Mouse (Mus musculus) limb, embryonic 14.5 days (tissue): ENCODE data around the gene Rpl36-ps4. TPM values are rescaled to one million over a fixed set of nuclear protein-coding genes. Genes with fewer than 3 reads are reported as not detected.
"Not testable (repeated sequence)": the region's sequence is repeated elsewhere in the genome, so short reads cannot be mapped to it uniquely, and the experiment has no call there.

ENCODE experiments used
- ATAC-seq: fragments of 200-750 bp; cut with Nextera tagmentation; 2 replicates; pipeline ENCODE4 v1.8.0; 2017; ENCODE audit warnings: low read depth, moderate number of reproducible peaks, moderate TSS enrichment; ENCODE audit not compliant: low FRiP score
- DNase-seq: peaks from one replicate; pipeline ENCODE4 v3.0.0-alpha.2; 2015; ENCODE audit warnings: low spot score
- H3K27ac ChIP-seq: fragments of 300-500 bp; sonication (generic); replicated peaks from 2 replicates; pipeline ENCODE4 v1.5.1; 2014; ENCODE audit warnings: low read depth, mild to moderate bottlenecking, low read length, moderate library complexity, mixed read lengths
- H3K27me3 ChIP-seq: fragments of 300-500 bp; sonication (generic); 2 replicates; pipeline ENCODE4 v1.6.1; 2014; ENCODE audit warnings: low read length, mixed read lengths; ENCODE audit not compliant: control insufficient read depth, insufficient read depth
- H3K36me3 ChIP-seq: fragments of 300-500 bp; sonication (generic); 2 replicates; pipeline ENCODE4 v1.6.1; 2014; ENCODE audit warnings: mild to moderate bottlenecking, low read length, moderate library complexity, mixed read lengths; ENCODE audit not compliant: control insufficient read depth, insufficient read depth
- H3K4me1 ChIP-seq: fragments of 300-500 bp; sonication (generic); 2 replicates; pipeline ENCODE4 v1.6.1; 2014; ENCODE audit warnings: antibody characterized with exemption, low read length, mixed read lengths; ENCODE audit not compliant: control insufficient read depth, insufficient read depth
- H3K4me2 ChIP-seq: fragments of 300-500 bp; sonication (generic); replicated peaks from 2 replicates; pipeline ENCODE4 v1.6.1; 2014; ENCODE audit warnings: low read depth, mild to moderate bottlenecking, low read length, moderate library complexity; ENCODE audit not compliant: severe bottlenecking
- H3K4me3 ChIP-seq: fragments of 300-500 bp; sonication (generic); replicated peaks from 2 replicates; pipeline ENCODE4 v1.5.1; 2014; ENCODE audit warnings: low read length
- H3K9ac ChIP-seq: fragments of 300-500 bp; sonication (generic); 2 replicates; pipeline ENCODE4 v1.6.1; 2014; ENCODE audit warnings: mild to moderate bottlenecking, low read depth, low read length, moderate library complexity; ENCODE audit not compliant: severe bottlenecking
- H3K9me3 ChIP-seq: fragments of 300-500 bp; sonication (generic); 2 replicates; pipeline ENCODE4 v1.6.1; 2016; ENCODE audit warnings: low read length; ENCODE audit not compliant: control insufficient read depth
- POLR2A ChIP-seq: fragments of 200-500 bp; IDR thresholded peaks from 2 replicates; pipeline ENCODE4 v1.8.0; 2012; ENCODE audit warnings: inconsistent platforms, mild to moderate bottlenecking, moderate library complexity, borderline replicate concordance; ENCODE audit not compliant: insufficient read depth, insufficient read length; ENCODE audit errors: extremely low read depth
- WGBS: fragments of 180-500 bp; shearing (Covaris S2); extraction: QIAGEN DNeasy Blood & Tissue Kit; methylation state at CpG from one replicate; pipeline ENCODE4 v1.1.7; 2014; 5-methylcytosine and 5-hydroxymethylcytosine counted together
- polyA plus RNA-seq, 2 experiments: library from polyadenylated mRNA; depleted of rRNA in 1 of 2; stranded (reverse) in 1 of 2; unstranded in 1 of 2; fragments of >200 nt; fragmentation: Nextera tagmentation in 1 of 2; extraction: Ambion mirVana in 1 of 2; gene quantifications; 2 replicates each; pipeline versions ENCODE4 v1.2.1 to v1.2.3; 2012 to 2014

The Rpl36-ps4 gene
- polyA plus RNA-seq, 2 experiments: not detected

DNA sequence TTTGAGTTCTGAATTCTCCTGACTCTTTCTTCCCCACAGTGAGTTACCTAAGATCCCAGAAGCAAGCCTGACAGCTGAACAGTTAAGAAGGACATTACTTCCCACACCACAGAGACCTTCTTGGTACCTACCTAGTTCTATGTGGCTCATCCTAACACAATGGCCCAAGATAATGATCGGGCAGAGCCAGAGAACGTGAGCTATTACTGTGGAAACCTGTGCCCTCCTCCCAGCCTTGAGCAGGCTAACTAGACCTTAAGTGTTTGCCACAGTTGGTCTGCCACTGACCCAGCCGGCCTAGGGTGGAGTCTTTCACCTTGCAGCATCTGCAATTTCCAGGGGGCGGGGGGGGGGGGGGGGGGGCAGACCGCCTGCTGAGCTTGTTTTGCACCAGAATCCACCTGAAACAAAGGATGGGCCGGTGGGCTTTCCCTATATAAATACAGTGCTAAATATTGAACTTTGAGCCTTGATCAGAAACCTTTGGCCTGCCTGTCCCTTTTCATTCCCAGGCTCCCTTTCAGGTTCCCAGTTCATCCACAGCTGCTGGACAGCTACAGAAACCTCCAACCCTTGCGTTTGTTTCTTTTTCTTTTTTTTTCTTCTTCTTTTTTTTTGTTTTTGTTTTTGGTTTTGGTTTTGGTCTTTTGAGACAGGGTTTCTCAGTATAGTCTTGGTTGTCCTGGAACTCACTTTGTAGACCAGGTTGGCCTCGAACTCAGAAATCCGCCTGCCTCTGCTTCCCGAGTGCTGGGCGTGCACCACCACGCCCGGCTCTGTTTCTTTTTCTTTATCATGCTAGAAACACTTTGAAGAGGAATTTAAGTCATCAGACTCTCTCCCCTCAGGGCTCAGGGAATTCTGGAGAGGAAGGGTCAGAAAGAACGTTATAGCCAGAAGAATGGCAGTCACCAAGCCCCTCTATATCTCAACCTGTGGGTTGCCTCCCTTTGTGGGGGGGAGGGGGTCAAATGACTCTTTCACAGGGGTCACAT is 42.6 kb downstream of the Rpl36-ps4 start:
- Histone ChIP-seq H3K9me3 (no peaks in the 10 kb centered on the region), H3K4me1 (no peaks in the 10 kb centered on the region), H3K9ac (no peak overlapping the region), H3K27ac (no peak overlapping the region), H3K4me2 (no peak overlapping the region), H3K4me3 (no peak overlapping the region), H3K27me3 (no peaks in the 10 kb centered on the region), H3K36me3 (no peaks in the 10 kb centered on the region)
- WGBS: 89% methylated on average over 13 of the region's 14 CpGs
- ATAC-seq (no peak), DNase-seq (no peak)
- TF ChIP-seq POLR2A: no peak

DNA sequence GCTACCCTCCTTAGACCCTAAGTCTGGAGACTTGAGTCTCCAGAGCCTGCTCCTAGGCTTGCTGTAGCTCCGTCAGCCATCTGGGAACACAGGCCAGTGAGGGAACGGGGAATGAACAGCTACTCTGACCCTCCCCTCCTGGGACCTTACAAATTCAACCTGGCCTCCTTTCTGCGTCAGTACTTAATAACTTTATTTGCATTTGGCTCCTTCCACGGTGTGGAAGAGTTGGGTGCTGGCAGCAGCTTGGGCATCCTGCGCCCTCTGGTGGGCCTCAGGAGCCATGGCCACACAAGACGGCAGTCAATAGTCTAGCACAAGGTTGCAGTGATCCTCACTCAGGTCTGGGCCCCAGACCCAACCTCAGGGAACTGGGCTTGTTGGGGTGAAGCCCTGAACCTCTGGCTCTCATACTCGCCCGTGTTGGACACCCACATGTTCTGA is 47.7 kb downstream of the Rpl36-ps4 start:
- not testable (repeated sequence) for H3K27ac ChIP-seq, H3K9ac ChIP-seq, DNase-seq, H3K4me1 ChIP-seq, H3K27me3 ChIP-seq, H3K36me3 ChIP-seq, H3K9me3 ChIP-seq, H3K4me2 ChIP-seq, H3K4me3 ChIP-seq
- WGBS: 38% methylated on average over 5 of the region's 8 CpGs
- ATAC-seq: 0 out of 2 replicates have a peak, but pooled peaks have one; percentile 60

Other genes starting within 250 kb of the Rpl36-ps4 start
- 29.0 and 33.8 TPM in 2 replicates for gene Msh2, start 248.6 kb upstream of the Rpl36-ps4 start, polyA plus RNA-seq (2012; rRNA removed)
- 40.5 and 47.5 TPM in 2 replicates for gene Msh2, start 248.6 kb upstream of the Rpl36-ps4 start, polyA plus RNA-seq (2014; fragmentation: Nextera tagmentation; extraction: Ambion mirVana)
- 0.08 and 0.24 TPM in 2 replicates for gene Kcnk12, start 123.0 kb upstream of the Rpl36-ps4 start, polyA plus RNA-seq (2012; rRNA removed)
- 0.17 TPM in 1 of 2 replicates, not detected in the other for gene Kcnk12, start 123.0 kb upstream of the Rpl36-ps4 start, polyA plus RNA-seq (2014; fragmentation: Nextera tagmentation; extraction: Ambion mirVana)
- 18.0 and 24.5 TPM in 2 replicates for gene Msh6, start 54.1 kb downstream of the Rpl36-ps4 start, polyA plus RNA-seq (2012; rRNA removed)
- gene Msh6, start 54.1 kb downstream of the Rpl36-ps4 start, polyA plus RNA-seq (2014; fragmentation: Nextera tagmentation; extraction: Ambion mirVana): 45.4 and 49.3 TPM in 2 replicates
- 50.9 and 63.0 TPM in 2 replicates for gene Fbxo11, start 144.3 kb downstream of the Rpl36-ps4 start, polyA plus RNA-seq (2012; rRNA removed)
- gene Fbxo11, start 144.3 kb downstream of the Rpl36-ps4 start, polyA plus RNA-seq (2014; fragmentation: Nextera tagmentation; extraction: Ambion mirVana): 29.5 and 34.1 TPM in 2 replicates